In the genomic region with DNA sequence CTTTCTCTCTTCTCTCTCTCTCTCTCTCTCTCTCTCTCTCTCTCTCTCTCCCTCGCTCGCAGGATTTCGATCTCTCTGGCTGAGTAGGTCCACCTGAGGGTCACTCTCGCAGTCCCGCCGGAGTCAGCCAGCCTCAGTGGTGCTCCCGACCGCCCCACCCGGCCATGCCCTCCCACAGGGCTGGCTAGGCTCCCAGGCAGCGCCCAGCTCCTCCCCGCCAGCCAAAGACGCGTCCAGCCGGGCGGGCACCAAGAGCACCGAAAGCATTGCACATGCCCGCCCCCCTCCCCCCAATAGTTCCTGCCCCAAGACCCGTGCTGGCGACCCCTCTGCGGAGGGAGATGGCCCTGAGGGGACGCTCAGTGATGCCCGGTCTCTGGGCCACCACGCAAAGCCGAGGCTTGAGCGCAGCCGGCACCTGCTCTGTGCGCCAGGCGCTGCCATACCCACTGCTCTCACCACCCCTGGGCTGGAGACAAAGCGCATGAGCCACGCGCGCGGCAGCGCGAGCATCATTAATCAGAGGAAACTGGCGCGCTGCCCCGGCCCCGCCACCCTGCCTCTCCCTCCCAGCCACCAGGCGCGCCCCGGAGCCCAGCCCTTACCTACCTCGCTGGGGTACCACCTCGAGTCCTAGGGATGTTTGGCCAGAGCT, we compare ENCODE assay signal across 8 mouse cellular contexts. TPM values are rescaled to one million over a fixed set of nuclear protein-coding genes. Genes with fewer than 3 reads are reported as not detected.
DNase-seq lines count a peak whose midpoint lies in the region; ATAC-seq and TF ChIP-seq lines count a peak whose summit lies in the region.

No protein-coding gene starts in this region.

- no peak overlapping the region for H3K27ac ChIP-seq in lung, embryonic 14.5 days (ENCODE audit: low read depth)
- H3K27ac ChIP-seq in intestine, postnatal 0 days (ENCODE audit: low read depth, low read length), result no peak overlapping the region

- H3K4me1 ChIP-seq in lung, embryonic 14.5 days (ENCODE audit: insufficient read depth), result no peaks in the 10 kb centered on the region
- no peaks in the 10 kb centered on the region for H3K4me1 ChIP-seq in intestine, postnatal 0 days (replicated peaks; ENCODE audit: control insufficient read depth, insufficient read depth, low read length)

- DNase-seq in lung, embryonic 14.5 days, result peak; percentile 42
- DNase-seq in lung, postnatal 36 days, result no peak
- peak; percentile 92 for DNase-seq in cerebellum, adult 9-10 months
- DNase-seq in frontal cortex, adult 2 months (ENCODE audit: extremely low spot score in 1 of 2, low spot score in 1 of 2), result peak; percentile 59 to 81
- peak; percentile 79 for DNase-seq in right cerebral cortex, postnatal 14 days
- no peak for DNase-seq in adipocyte (ENCODE audit: low spot score)

- H3K9me3 ChIP-seq in lung, embryonic 14.5 days (ENCODE audit: low read depth, low read length), result no peaks in the 10 kb centered on the region
- no peaks in the 10 kb centered on the region for H3K9me3 ChIP-seq in intestine, postnatal 0 days (ENCODE audit: control insufficient read depth)

- peak overlapping the region; percentile 28 for H3K4me3 ChIP-seq in lung, embryonic 14.5 days (ENCODE audit: low read depth, low read length)
- H3K4me3 ChIP-seq in intestine, postnatal 0 days (ENCODE audit: low read depth, low read length), result no peak overlapping the region

- WGBS in lung, embryonic 14.5 days, result under 1% methylated on average over 44 of the region's 44 CpGs
- under 1% methylated on average over 43 of the region's 44 CpGs for WGBS in intestine, postnatal 0 days

- peaks cover 59% of the 10 kb centered on the region for H3K27me3 ChIP-seq in lung, embryonic 14.5 days (ENCODE audit: insufficient read depth, low read length)
- H3K27me3 ChIP-seq in intestine, postnatal 0 days (replicated peaks; ENCODE audit: control insufficient read depth, insufficient read depth, low read length), result peaks cover 23% of the 10 kb centered on the region

- ATAC-seq in lung, embryonic 14.5 days (ENCODE audit: insufficient read depth), result peak; percentile 79
- no peak for ATAC-seq in intestine, postnatal 0 days
- ATAC-seq in megakaryocyte, adult 5-6 weeks (ENCODE audit: poor library complexity, severe bottlenecking), result 0 out of 2 replicates have a peak, but pooled peaks have one; percentile 30

- no peak for TF ChIP-seq CTCF in lung, embryonic 14.5 days (IDR thresholded peaks at IDR 0.05; ENCODE audit: low read depth)
- TF ChIP-seq CTCF in intestine, postnatal 0 days (IDR thresholded peaks at IDR 0.05; ENCODE audit: low read depth), result no peak

- no peak overlapping the region for H3K9ac ChIP-seq in lung, embryonic 14.5 days
- H3K9ac ChIP-seq in intestine, postnatal 0 days (ENCODE audit: low read depth, low read length), result no peak overlapping the region

- no peaks in the 10 kb centered on the region for H3K36me3 ChIP-seq in lung, embryonic 14.5 days (ENCODE audit: insufficient read depth)
- no peaks in the 10 kb centered on the region for H3K36me3 ChIP-seq in intestine, postnatal 0 days (ENCODE audit: control insufficient read depth, insufficient read depth)

- H3K4me2 ChIP-seq in lung, embryonic 14.5 days, result peak overlapping the region; percentile 63
- peak overlapping the region; percentile 35 for H3K4me2 ChIP-seq in intestine, postnatal 0 days (replicated peaks; ENCODE audit: low read depth)

RNA-seq across cellular contexts. Expression of a gene that starts 0.6 kb away (rescaled TPM):
- 0.11 and 0.18 TPM in 2 replicates for polyA plus RNA-seq in lung, embryonic 14.5 days (2014; fragmentation: Nextera tagmentation; extraction: Ambion mirVana)
- polyA plus RNA-seq in frontal cortex, adult 2 months (2012; rRNA removed), result 427 and 434 TPM in 2 replicates
- polyA plus RNA-seq in intestine, postnatal 0 days (2015; fragmentation: Nextera tagmentation; extraction: Ambion mirVana), result 0.82 and 1.1 TPM in 2 replicates
- 1.6 TPM in 1 of 2 replicates, not detected in the other for total RNA-seq in megakaryocyte, adult 5-6 weeks (2015)
- total RNA-seq in megakaryocyte, adult 5-6 weeks (2017), result 0.18 and 0.49 TPM in 2 replicates

Comparison
In these comparisons a context has a peak if more than half of its experiments do, and no peak if none do; other contexts are left out.
1. DNase-seq: peak in lung, embryonic 14.5 days (single experiment), cerebellum, adult 9-10 months (single experiment), frontal cortex, adult 2 months (2 of 2) and right cerebral cortex, postnatal 14 days (single experiment); none in lung, postnatal 36 days (single experiment) and adipocyte (single experiment).
2. RNA of a gene that starts 0.6 kb away (polyA plus RNA-seq): 427 to 434 TPM in frontal cortex, adult 2 months; 0.82 to 1.1 TPM in intestine, postnatal 0 days and 0.11 to 0.18 TPM in lung, embryonic 14.5 days; every median in the first group is over 100 times any median in the second.